Mouse (Mus musculus) fibroblast of lung, adult 2 months (primary cell): ENCODE results near the gene Tspan15.
A peak's percentile ranks its signal among the peaks of the same experiment; 100 is the strongest.

ENCODE experiments used
- DNase-seq: peaks from one replicate; pipeline ENCODE4 v3.0.0-alpha.2; 2011; ENCODE audit warnings: low read depth

Gene Tspan15

DNA sequence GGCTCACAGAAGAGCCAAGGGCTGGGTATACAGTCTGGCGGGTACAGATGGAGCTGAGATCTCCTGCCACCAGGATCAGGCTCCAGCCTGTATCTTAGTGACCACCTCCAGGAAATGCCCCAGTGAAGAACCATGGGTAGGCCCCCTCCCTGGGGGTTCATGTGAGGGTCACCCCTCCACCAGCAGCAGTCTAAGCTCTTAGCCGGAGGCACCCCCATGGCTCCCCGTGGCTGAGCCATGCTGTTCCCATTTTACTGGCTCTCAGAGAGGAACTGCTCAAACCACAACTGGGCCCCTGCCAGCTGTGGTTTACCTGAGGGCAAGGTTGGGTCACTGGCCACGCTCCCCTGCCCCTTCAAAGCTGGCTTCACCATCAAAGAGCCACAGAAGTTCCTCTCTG lies 41.1 kb downstream of the Tspan15 start:
- no peak for DNase-seq

DNA sequence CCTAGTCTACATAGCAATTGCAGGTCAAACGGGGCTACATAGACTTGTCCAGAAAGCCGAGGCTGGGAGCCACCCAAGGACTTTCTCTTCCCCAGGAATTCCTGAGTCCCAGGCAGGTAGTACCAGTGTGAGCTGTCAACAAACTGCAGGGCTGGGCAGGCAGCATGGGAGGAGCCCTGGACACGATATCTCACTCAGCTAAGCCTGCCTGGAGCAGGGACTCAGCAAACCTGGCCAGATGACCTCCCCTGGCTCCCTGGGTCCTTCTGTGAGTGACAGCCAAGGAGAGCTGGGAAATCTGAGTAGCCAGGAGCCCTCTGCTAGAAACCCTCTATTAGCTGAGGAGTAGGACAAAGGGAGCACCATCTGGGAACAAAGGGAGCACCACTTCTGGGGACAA lies 41.7 kb downstream of the Tspan15 start:
- DNase-seq = no peak

DNA sequence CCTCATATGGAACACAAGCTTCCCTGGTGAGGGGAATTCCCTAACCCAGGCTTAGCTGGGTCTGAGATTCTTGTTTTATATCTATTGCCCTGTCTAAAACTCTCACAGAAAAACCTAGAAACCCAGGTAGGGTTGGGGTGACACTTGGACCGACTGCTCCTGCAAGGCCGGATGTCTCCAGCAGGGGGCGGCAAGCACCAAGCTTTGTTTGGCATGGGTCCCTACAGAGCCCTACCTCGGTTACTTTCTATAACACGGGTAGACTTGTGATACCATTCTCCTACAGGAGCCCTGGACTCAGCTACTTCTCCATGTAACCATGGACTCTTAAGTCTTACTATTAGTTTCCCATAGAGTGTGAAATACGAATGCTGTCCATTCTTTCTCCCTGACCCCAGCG lies 44.2 kb downstream of the Tspan15 start:
- no peak for DNase-seq

DNA sequence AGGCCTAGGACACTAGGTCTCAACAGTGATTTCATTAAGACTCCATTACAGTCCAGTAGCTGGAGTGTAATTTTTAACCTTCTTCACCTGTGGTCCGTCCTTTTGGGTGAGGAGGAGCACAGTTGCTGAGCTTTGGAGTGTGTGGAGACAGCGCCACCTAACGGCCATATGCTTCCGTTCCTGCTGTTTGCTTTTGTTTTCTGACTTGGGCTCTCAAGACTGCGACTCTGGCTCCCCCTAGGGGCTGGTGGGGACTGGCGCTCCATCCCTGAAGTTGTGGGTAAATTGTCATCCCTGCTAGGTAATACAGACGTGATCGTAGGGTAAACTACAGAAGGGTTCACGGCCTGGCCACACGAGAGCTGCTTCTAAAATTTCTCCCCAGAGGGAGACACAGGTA lies 48.0 kb downstream of the Tspan15 start:
- peak; percentile 80 for DNase-seq

DNA sequence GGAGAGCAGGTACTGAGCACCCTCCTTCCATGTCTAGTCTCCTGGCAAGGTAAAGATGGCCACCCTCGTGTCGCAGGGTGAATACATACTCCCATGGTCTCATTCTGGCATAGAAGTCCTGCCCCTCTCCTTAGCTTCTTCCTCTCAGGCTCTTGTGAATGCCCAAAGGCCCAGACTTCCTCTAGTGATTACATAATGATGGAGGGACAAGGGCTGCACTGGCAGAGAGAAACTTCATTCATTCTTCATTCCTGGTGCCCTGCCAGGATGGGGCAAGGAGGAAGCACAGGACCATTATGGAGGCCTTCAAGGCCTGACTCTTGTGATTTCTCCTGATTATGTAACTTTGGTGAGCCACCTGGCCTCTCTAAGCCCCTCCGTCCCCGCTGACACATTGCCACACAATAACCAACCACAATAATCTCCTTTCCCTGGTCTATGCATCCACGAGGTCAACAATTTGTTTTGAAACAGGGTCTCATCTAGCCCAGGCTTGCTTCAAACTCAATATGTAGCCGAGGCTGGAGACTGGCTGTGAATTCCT lies 48.5 kb downstream of the Tspan15 start:
- DNase-seq = no peak

DNA sequence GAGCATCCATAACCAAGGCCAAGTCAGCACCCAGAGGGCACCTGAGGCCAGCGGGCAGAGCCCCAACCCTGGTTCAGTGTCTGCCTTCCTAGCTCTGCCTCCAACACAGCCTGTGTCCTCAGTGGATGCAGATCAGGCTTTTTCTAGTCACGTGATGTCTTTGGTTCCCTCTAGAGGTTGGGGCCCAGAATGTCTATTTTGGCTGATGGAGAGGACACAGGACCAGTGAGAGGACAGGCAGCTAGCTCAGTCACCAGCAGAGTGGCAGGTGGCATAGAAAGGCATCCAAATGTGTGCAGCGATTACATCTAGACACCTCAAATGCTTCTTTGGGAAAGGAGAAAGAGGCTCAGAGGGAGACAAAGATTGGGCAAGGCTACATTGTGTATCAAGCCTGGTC lies 49.4 kb downstream of the Tspan15 start:
- no peak for DNase-seq

DNA sequence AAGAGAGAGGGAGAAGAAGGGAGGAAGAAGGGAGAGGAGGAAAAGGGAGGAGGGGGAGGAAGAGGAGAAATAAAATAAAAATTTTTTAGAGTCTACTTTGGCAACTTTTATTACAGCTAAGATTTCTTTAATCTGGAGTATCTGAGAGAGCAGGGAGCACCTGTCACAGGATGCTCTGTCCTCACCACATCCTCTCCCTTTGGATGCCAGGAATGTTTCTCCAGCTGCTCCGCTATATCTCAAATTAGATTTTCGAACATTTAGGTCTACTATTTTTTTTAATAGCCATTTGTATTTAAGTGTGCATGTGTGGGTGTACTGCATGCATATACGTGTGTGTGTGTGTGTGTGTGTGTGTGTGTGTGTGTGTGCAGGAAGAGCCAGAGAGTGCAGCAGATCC lies 51.1 kb downstream of the Tspan15 start:
- no peak for DNase-seq

DNA sequence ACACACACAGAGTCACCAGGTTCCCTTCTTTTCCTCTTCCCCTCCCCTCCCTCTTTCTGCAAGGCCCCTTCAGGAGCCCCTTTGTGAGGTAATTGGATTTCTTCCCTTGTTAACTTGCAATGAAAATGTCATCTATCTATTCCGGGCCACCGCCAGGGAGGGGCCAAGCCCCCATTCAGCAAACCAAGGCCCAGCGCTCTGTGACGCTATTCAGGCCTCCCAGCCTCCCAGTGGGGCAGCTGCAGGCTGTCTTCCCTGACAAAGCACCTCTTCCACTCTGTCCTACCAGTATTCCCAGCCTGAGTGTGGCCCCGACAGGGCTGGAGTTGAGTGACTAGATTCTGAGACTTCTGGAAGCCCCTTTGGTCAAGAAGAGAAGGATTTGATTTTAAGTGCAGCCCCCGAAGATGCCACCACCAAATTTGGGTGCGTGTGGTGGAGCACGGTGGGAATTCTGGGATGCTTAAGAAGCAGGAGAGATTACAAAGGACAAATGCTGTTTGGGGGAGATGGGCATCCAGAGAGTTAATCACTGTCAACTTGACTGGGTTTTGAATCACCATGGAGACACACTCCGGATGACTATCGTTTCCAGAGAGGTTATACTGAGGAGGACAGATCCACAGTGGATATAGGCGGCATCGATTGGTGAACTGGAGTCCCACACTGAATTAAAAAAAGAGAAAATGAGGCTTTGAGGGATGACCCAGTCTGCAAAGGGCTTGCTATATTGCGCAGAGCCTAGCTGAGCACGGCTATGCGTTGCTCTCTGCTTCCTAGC lies 56.3 kb downstream of the Tspan15 start:
- DNase-seq = no peak

DNA sequence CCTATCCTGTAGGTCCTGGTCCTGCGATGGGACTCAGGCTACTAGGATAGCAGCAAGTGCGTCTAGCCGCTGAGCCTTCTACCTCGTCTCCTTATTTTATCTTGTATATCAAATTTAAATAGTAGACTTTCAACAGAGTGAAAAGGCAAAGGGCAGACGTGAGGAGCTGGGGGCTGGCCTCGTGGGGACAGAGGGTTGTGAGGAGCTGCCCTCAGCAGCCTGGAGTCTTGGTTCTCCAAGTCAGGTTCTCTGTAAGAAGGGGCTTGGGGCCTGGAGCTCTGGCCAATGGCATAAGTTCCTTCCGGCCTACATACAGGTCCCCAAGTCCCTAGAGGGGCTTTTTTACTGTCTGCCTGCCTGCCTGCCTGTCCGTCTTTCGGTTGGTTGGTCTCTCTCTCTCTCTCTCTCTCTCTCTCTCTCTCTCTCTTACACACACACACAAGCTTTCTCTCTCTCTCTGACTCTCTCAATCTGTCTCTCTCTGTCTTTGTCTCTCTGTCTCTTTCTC lies 57.1 kb downstream of the Tspan15 start:
- no peak for DNase-seq

DNA sequence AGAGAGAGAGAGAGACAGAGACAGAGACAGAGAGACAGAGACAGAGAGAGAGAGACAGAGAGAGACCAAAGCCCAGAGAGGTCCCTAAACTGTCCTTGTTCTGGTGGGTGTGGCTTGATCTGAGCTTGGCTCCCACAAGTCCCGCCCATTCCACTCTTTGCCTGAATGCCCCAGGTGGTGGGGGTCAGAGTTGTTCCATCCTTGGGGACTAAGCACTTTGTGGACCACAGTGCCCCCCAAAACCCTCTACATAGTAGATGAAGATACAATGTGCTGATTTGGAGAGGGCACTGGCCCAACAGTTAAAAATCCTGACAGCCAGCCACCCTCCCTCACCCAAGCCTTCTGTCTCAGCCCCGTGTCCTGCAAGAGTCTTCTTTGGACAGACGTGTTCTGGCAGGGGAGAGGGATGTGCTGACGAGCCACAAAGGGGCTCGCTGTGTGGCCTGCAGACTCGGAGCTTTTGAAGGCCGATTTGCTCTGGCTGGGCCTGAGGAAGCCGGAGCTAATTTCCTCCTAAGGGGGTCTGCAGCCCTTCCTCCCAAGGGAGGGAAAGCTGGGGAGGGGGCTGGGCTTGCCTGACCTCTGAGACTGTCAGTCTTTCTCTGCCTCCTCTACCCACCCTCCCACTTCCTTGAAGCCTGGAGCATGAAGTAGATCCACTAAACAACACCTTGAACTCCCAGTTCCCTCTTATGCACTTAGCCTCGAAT lies 58.1 kb downstream of the Tspan15 start:
- DNase-seq = no peak

DNA sequence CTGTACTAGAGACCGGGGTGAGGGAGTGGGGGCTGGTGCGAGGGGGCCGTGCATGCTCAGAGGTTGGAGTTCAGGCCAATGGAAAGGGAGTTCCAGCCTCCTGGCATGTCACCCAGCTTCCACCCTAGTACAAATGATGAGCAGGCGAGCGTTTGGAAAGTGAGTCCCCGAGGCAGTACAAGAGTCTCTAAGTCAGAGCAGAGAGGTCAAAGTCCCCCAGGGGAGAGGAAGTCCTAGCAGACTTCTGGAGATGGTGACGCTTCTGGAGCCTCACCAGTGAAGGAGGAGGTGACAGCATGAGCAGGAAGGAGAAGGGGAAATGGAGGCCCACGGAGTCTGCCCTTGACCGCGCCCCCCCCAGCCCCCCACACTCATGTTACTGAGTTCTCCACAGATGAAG lies 68.6 kb downstream of the Tspan15 start:
- no peak for DNase-seq

DNA sequence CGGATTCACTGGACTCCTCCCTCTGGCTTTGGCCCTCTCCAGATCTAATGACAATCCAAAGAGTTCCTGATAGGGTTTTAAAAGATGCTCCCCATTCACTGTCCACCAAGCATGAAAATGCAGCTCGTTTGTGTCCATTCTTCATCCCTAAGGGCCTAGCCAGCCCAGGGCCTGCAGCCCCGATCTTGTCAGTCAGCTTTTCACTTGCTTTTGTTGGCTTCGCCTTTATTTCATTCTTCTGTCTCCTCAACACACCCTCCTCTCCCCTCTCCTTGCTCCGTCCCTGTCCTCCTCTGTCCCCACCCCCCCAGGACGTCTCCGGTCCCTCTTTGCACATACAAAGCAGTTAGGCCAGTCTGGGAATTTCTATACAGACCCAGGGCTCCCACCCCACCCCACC lies 81.1 kb downstream of the Tspan15 start:
- DNase-seq = no peak

DNA sequence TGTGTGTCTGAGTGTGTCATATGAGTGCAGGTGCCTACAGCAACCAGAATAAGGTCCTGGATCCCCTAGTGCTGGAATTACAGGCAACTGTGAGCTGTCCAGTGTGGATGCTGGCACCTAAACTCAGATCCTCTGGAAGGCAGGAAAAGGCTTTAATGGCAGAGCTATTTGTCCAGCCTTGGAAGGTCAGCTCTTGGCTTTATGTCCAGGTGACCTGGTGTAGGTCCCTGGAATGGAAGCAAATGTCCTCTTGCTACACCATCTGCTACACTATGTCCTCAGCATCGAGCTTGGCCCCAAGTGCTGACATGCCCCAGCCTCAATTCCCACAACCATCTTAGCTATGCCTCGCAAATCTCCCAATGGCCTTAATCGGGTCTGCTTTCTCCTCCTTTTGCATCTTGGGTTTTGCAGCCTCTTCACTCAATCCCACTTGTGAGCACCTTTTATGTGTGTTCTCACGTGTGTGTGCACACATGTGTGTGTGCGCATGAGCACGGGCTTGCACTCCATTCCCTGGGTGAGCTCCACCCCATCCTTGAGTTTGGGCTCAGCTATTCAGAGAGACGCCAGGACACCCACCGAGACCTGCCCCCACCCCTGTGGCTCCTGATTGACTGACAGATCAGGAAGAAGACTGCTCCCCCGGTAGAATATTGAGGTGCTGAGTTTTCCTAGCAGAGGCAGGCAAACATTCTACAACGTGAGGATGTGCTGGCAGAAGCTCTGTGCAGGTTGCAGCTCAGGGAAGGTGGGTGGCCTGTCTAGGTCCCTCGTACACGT lies 83.4 kb downstream of the Tspan15 start:
- DNase-seq = no peak

DNA sequence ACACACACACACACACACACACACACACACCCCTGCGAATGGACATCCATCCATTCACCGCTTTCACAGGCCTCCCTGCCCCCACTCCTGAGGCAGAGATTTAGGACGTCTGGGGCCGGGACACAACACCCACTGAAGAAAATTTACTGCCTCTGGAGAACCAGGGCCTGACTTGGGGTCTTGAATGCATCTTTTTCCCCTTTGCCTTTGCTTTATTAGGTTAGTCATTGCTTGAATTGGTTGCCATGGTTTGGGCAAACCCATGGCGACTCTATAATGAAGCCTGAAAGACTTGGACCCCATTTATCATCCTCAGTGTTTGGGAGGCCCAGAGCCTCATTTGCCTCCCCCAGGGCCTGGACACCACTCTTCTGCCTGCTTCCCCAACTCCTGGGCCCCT lies 85.1 kb downstream of the Tspan15 start:
- no peak for DNase-seq

DNA sequence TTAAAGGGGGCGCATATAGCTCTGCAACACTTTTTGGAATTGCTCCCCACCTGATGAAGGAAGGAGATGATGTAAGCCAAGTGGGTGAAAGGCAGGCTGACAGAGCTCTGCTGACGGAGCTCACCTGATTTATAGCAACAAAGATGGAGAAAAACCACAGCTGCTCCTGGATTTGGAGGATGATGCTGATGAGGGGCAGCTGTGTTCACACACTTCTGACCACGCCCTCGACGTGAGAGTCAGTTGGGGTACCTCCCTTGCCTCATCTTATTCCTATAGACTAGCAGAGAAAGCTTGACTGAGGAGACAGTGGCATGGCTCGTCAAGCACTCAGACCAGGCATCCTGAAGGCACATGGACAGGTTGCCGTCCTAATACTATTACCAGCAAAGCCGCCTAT lies 87.2 kb downstream of the Tspan15 start, which contains the start of gene Fam241b:
Gene Fam241b, minus strand, starts transcription at position 101 of the 400 bp plus-strand sequence.
- no peak for DNase-seq

DNA sequence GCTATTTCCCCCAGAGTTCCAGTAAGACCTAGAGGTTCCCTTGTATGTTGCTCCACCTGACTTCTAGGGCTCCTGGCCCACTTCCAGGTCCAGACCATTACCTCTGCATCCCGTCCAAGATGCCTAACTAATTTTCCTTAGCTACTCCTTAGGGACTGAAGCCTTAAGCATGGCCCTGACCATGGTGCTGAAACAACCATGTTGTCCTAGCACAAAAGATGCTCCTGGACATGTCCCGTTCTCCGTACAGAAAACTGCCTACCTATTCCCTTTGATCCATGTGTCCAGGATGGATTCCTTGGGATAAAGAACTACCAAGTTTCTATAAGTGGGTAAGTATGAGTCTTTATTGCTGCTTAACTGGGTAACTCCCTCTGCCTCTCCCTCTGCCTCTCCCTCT lies 93.0 kb downstream of the Tspan15 start:
- DNase-seq = no peak

DNA sequence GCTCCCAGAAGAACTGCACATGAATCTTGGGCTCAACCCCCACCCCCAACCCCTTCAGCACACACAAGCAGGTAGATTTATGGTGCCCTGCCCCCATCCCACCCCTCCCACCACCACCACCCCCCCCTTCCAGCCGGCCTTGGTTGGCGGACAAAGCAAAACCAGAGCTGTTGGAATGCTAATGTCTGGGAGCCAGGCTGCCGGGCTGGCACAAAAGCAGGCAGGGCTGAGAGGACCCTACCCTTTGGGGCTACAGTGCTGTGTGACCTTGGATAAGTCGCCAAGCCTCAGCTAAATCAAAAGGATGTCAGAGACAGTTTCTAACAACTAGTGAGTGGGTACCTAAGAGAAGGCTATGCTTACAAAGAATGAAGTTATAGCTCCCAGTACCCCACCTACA lies 93.9 kb downstream of the Tspan15 start:
- DNase-seq = no peak

DNA sequence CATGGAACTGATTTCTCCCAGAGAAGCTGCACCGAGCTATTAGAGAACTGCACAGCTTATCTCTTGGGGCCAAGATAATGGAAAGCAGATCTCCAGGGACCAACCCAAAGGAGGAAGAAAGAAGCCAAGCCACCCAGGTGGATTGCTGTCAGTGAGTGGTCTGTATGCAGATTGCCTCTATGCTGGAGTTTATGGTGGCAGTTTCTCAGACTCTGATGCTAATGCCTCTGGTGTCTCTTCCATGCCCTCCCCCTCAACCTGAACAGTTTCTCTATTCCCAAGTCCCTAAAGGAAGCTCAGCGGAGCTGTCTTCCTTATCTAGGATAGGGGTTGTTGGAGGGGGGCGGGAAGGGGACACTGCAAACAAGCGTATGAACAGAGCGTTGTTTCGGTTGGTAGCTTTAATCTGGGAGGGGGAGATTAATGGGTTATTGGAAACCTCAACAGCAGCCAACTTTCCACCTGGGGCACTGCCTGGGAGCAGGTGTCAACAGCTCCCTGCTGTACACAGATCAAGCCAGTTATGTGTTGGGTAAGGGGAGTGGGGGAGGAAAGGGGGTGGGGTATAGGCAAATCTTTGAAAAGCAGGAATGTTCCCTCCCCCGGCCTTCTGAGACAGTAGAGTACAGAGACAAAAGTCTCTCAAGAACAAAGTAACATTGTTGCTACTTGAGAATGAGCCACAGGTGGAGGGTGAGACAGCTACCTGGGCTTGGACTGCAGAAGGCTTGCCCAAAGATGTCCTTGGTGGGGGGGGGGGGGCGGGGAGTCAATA lies 95.2 kb downstream of the Tspan15 start:
- DNase-seq = no peak
